Mouse (Mus musculus) inflammation-experienced regulatory T-cells, adult 6 months (primary cell): ENCODE results near the gene Osbpl5. TPM values are rescaled to one million over a fixed set of nuclear protein-coding genes. Genes with fewer than 3 reads are reported as not detected.

Experiments used
- ATAC-seq: one replicate; pipeline ENCODE4 v1.8.0; 2017
- polyA plus RNA-seq, 3 experiments: library from polyadenylated mRNA; unstranded; fragments of 100-300 nt; shearing (Covaris generic); gene quantifications; one replicate each; pipeline ENCODE4 v1.2.1; 2017

Gene Osbpl5
- polyA plus RNA-seq, result 10 to 100 TPM; 19.0 to 34.0 (median 31.8) TPM

GRCm38 (mm10) chr7:143756125-143757026 lies at the start of gene Osbpl5:
Gene Osbpl5, minus strand, starts transcription at chr7:143756985.
- peak; percentile 8 for ATAC-seq

DNA sequence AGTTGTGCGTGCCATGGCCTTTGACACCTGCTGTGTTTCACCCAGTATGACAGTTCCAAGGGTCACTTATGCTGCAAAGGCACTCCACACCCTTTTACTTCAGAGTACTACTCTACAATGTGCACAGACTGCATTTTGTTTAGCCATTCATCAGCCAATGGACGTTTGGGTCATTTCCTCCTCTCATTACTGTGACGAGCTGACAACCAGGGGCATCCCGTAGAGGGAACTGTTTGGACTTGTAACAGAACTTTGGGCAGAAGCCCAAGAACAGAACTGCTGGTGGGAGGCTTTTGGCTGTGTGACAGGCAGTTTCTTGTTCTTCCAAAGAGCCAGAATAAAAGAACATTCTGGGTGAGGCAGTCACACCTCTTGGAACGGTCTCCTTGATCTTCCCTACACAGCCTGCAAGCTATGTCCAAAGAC lies 48.4 kb upstream of the Osbpl5 start:
- ATAC-seq, result no peak

GRCm38 (mm10) chr7:143801195-143802065 lies 44.6 kb upstream of the Osbpl5 start:
- ATAC-seq, result no peak

DNA sequence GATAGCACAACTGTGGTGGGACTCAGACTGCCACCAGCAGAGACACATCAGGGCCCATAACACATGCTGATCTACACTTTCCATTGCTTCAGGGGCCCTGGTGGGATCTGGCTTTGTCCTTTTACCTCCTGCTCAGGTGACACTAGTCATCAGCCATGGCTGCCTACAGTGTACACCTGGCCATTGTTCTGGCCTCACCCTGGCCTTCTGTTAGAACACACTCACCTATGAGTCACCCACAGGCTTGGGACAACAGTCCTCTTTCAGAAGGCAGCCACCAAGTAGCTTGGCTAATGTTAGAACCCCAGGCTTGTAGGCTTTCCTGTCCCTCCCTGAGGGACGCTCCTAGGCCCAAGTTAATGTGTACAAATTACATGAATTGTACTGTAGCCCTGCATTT lies 44.0 kb upstream of the Osbpl5 start:
- ATAC-seq, result no peak

- ATAC-seq, result no peak
These were observed 42.0 kb upstream of the Osbpl5 start for GRCm38 (mm10) chr7:143798783-143799182.

- ATAC-seq, result peak; percentile 46
These were observed 36.3 kb upstream of the Osbpl5 start for GRCm38 (mm10) chr7:143793121-143793520.

DNA sequence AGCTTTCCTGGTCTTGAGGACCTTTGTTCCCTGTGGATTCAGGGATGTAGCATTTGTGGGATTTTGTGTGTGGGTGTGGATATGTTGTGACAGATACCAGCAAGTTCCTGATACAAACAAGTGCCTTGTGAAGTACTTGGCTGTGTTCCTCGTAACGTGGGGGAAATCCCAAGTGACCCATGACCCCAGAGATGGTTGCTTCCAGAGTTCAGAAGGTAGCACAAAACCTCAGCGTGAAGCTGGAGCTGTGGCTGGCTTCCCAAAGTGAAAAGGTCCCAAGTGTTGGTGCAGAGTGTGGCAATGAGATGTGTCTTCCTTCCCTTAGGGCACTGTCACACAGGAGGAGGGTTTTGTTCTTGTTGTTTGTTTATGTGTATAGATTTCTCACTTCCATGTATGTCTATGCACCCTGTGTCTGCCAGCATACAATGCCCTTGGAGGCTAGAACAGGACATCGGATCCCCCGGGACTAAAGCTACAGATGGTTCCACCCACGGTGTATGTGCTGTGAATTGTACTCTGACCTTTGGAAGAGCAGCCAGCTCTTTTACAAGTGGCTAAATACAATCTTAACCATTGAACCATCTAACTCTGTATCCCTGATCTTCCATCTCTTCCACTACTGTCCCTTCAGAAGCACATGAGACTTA lies 35.7 kb upstream of the Osbpl5 start:
- ATAC-seq, result no peak

GRCm38 (mm10) chr7:143783996-143784829 lies 27.4 kb upstream of the Osbpl5 start, which contains the start of gene Mrgpre:
Gene Mrgpre, minus strand, starts transcription at chr7:143784500.
- peak; percentile 66 for ATAC-seq

GRCm38 (mm10) chr7:143783378-143783995 lies 26.7 kb upstream of the Osbpl5 start:
- ATAC-seq, result no peak

DNA sequence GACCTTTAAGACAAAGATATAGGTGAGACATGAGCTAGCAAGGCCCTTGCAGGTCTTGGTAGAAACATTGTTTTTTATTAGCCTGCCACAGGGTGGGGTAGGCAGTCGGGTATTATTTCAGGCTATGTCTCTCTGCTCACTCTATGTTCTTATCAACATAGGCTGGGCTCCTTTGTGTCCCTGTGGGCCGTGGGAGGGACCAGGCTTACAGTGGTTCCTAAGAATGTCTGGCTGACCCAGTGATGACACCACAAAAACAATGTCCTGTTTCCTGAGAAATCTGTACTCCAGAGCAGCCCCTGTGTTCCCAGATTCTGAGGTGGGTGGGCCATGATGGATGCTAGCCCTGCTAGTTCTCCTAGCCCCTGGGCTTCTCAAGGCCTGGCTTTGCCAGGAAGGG lies 20.6 kb upstream of the Osbpl5 start:
- ATAC-seq, result no peak

- ATAC-seq, result no peak
These were observed 19.4 kb upstream of the Osbpl5 start for GRCm38 (mm10) chr7:143776137-143776536.

DNA sequence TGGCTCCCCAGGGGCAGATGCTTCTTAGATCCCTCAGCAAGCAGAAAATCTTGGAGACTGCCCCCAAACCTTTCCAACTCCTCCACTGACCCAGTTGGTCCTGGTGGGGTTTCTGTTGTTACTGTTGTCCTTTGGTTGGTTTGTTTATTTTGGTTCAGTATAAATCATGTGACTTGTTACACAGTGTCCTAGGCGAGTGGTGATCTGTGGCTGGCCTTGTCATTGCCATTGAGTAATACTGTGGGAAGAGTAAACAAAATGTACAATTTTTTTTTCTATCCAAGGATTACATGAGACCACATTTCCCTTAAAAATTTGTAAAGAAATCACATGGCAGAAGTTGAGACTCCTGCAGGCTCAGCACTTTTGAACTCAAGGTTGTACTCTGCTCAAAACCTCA lies 12.7 kb upstream of the Osbpl5 start:
- no peak for ATAC-seq

DNA sequence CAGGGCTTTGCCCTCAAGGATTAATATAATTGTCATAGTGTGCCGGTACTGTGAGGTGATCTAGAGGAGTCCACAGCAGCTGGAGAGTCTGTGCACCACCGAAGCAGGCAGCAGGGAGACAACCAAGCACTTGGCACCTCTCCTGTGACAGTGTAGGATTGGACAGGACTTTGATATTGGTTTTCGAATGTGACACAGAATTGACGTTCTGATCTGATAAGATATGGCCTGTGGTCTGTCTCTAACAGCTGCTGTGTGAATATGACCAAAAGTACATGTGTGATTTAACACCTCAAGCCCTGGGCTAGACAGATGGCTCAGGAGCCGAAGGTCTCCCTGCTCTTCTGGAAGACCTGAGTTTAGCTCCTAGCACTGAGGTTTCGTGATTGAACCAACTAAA lies 11.5 kb upstream of the Osbpl5 start:
- ATAC-seq, result no peak

DNA sequence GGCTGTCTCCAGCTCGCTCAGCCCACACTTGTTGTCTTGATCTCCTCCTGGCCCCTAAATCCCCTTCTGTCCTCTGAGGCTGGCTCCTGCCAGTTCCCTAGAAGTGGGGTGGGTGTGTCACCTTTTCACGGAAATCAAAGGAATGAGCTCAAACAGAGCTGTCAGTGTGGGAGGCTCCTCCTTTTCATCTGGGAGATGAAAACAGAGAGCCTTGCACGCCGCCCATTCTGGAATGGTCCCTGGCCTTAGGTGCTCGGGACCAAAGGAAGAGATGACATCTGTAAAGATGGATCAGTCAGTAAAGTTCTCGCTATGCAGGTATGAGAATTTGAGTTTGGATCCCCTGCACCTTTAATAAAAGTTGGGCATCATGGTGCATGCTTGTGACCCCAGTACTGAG lies 10.1 kb upstream of the Osbpl5 start, which contains the start of gene Mrgprg:
Gene Mrgprg, minus strand, starts transcription at position 101 of the 400 bp plus-strand sequence.
- ATAC-seq, result no peak

- no peak for ATAC-seq
These were observed 8.2 kb upstream of the Osbpl5 start for GRCm38 (mm10) chr7:143764876-143765530.

DNA sequence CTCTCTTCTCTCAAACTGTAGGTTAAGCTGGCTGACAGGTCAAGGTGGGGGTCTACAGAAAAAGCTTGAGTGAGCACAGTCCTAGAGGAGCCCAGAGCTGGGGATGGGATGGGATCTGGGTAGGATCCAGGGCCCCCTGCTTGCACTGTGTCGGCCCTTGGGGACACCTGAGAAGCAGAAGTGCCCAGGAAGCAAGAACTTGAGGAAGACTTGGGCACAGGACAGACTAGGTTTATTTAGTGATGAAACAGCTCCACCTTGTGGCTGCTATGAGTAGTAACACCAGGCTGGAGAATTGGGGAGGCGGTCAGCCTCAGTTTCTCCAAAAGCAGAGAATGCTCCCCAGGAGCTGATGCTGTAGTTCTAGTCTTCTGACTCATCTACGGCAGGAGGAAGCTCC lies 7.0 kb upstream of the Osbpl5 start:
- ATAC-seq, result peak; percentile 64

- no peak for ATAC-seq
These were observed 2.2 kb upstream of the Osbpl5 start for GRCm38 (mm10) chr7:143758956-143759355.

GRCm38 (mm10) chr7:143757696-143758095 lies 911 bp upstream of the Osbpl5 start:
- ATAC-seq, result no peak

GRCm38 (mm10) chr7:143757027-143757390 lies 224 bp upstream of the Osbpl5 start:
- peak; percentile 93 for ATAC-seq

DNA sequence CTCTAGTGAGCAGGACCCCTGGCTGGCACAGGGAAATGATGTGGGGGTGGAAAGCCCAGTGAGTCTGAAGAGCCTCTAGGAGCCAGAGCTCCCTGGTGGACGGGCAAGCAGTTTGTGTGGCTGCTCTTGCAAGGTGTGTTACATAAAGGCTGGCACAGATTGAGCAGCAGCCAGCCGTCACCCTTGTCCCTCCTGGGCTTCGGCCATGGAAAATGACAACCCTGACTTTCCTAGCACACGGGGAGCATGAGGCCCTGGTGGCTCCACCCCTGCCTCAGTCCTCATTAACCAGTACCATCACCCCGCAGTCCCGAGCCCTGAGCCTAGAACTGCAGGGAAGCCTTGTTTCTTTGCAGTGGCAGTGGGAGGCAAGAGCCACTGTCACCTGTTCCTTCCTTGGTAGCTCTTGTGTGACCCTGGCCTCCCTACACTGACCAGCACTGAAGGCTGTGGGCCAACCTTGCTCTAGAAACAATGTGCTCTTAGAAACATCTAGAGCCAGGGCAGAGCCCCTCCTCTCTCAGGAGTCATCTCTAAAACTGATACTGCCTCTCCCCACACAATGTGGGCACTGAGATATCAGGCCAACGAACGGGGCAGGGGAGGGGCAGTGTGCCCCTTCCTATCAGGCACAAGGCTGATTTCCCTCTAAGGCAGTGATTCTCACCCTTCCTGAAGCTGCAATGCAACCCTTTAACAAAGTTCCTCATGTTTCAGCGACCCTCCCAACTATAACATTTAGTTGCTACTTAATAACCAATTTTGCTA lies 1.2 kb downstream of the Osbpl5 start:
- no peak for ATAC-seq
